ENCODE assay signal across 9 mouse cellular contexts in the genomic region with DNA sequence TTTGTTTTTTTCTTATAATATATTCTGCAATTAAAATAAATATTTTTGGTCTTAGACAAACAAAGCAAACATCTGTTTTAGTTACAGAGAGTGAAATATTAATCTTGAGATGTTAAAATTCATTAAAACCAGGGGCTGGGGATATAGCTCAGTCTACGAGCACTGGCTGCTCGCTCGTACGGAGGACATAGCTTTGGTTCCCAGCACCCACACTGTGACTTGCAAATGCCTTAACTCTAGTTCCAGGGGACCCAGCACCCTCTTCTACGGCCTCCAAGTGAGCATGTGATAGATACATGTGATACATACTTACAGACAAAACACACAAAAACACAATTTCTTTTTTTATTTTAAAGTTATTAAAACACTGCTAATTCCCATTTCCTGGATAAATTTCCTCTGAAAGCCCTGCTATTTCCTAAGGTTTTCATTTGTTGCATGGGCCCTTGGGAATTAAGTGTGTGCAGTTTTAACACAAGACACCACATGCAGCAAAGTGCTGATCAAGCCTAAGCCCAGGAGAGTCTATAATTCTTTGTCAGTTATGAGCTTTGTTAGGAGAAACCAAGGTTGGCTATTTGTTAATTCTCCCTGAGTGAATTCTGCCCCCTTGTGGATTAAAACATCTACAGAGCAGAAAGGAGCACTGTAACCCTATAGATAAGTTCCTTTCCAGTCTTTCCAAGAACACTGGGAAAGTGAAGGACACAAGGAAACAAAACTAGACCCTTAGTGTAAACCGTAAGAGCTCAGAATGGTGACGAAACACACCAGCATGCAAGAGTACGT. TPM values are rescaled to one million over a fixed set of nuclear protein-coding genes. Genes with fewer than 3 reads are reported as not detected.
DNase-seq lines count a peak whose midpoint lies in the region; ATAC-seq lines count a peak whose summit lies in the region.
"Had no signal": no experiment of that assay in that cellular context is flagged by ENCODE, and none has a peak within 500 bp of the region (broad histone marks: within the 10 kb centered on the region; RNA-seq: fewer than 3 reads in every experiment).

No protein-coding gene starts in this region.

- H3K9ac ChIP-seq in heart, embryonic 12.5 days = no peak overlapping the region
- H3K9ac ChIP-seq: heart, embryonic 15.5 days had no signal

- H3K4me3 ChIP-seq in heart, embryonic 12.5 days = no peak overlapping the region
- H3K4me3 ChIP-seq: heart, embryonic 15.5 days had no signal

- ATAC-seq in heart, embryonic 12.5 days (ENCODE audit: insufficient number of reproducible peaks, low FRiP score) = peak; percentile 60; the same call in 1 of the 2 replicates
- ATAC-seq in erythroid progenitor cell, adult 5-6 weeks (replicated peaks; ENCODE audit: low FRiP score, poor library complexity, severe bottlenecking) = no peak

- no peaks in the 10 kb centered on the region for H3K36me3 ChIP-seq in heart, embryonic 12.5 days
- H3K36me3 ChIP-seq: heart, embryonic 15.5 days had no signal

- H3K9me3 ChIP-seq in heart, embryonic 12.5 days (replicated peaks) = no peaks in the 10 kb centered on the region
- H3K9me3 ChIP-seq: heart, embryonic 15.5 days had no signal

- 72% methylated on average over 8 of the region's 8 CpGs for WGBS in heart, embryonic 12.5 days

- H3K4me2 ChIP-seq in heart, embryonic 12.5 days = no peak overlapping the region
- H3K4me2 ChIP-seq: heart, embryonic 15.5 days had no signal

- no peak overlapping the region for H3K27ac ChIP-seq in heart, embryonic 12.5 days (ENCODE audit: poor library complexity, severe bottlenecking)
- H3K27ac ChIP-seq: heart, embryonic 15.5 days had no signal

- DNase-seq in gastrocnemius, adult 18-20 months (ENCODE audit: low spot score) = peak; percentile 53
- no peak for DNase-seq in gastrocnemius, postnatal 4 days (ENCODE audit: low spot score in 2 of 2)
- DNase-seq in 416B (ENCODE audit: low read depth) = peak; percentile 69
- DNase-seq in c-Kit-positive CD71-positive TER-119-positive erythroid progenitor cells, embryonic 14.5 days (ENCODE audit: low spot score) = peak; percentile 14
- DNase-seq in lung, postnatal 25 days (ENCODE audit: low spot score) = peak; percentile 63
- peak; percentile 62 for DNase-seq in yolk sac, embryonic 10.5 days (ENCODE audit: low spot score)

- no peaks in the 10 kb centered on the region for H3K4me1 ChIP-seq in heart, embryonic 12.5 days (replicated peaks)
- H3K4me1 ChIP-seq: heart, embryonic 15.5 days had no signal

- H3K27me3 ChIP-seq in heart, embryonic 12.5 days (replicated peaks) = no peaks in the 10 kb centered on the region
- H3K27me3 ChIP-seq: heart, embryonic 15.5 days had no signal

RNA-seq across cellular contexts. Expression of gene Hspa8, which starts 50.8 kb away (rescaled TPM):
- total RNA-seq in gastrocnemius, adult 18-20 months (2021) = 1,000 to 10,000 TPM in 1 of 2 experiments, 100 to 1,000 TPM in 1; 992 to 1,504 TPM
- total RNA-seq in gastrocnemius, postnatal 4 days (2021) = 1,000 to 10,000 TPM; 1,335 to 1,352 TPM
- polyA plus RNA-seq in heart, embryonic 12.5 days (2016; fragmentation: Nextera tagmentation; extraction: Ambion mirVana) = 2,193 and 2,206 TPM in 2 replicates
- 753 and 884 TPM in 2 replicates for total RNA-seq in erythroid progenitor cell, adult 5-6 weeks (2015; ENCODE audit: low replicate concordance)
- total RNA-seq in erythroid progenitor cell, adult 5-6 weeks (2017; ENCODE audit: low replicate concordance) = 686 and 716 TPM in 2 replicates

Comparison
In these comparisons a context has a peak if more than half of its experiments do, and no peak if none do; other contexts are left out.
1. DNase-seq: peak in gastrocnemius, adult 18-20 months (single experiment), 416B (single experiment), c-Kit-positive CD71-positive TER-119-positive erythroid progenitor cells, embryonic 14.5 days (single experiment), lung, postnatal 25 days (single experiment) and yolk sac, embryonic 10.5 days (single experiment); none in gastrocnemius, postnatal 4 days (0 of 2).